Mouse (Mus musculus) neural tube, embryonic 10.5 days (tissue): ENCODE data around the gene Sh3pxd2a.

Source experiments
- DNase-seq: peaks from one replicate; pipeline ENCODE4 v3.0.0-alpha.2; 2017; ENCODE audit warnings: low spot score; ENCODE audit errors: extremely low spot score

Sh3pxd2a gene

GRCm38 (mm10) chr19:47439726-47440434 is 24.3 kb downstream of the Sh3pxd2a start:
- no peak for DNase-seq

- no peak for DNase-seq
Measured at GRCm38 (mm10) chr19:47438445-47438844, 25.8 kb downstream of the Sh3pxd2a start.

- no peak for DNase-seq
Measured at GRCm38 (mm10) chr19:47437040-47437439, 27.2 kb downstream of the Sh3pxd2a start.

GRCm38 (mm10) chr19:47436236-47436635 is 28.0 kb downstream of the Sh3pxd2a start:
- DNase-seq, result no peak

GRCm38 (mm10) chr19:47434655-47435054 is 29.5 kb downstream of the Sh3pxd2a start:
- no peak for DNase-seq

DNA sequence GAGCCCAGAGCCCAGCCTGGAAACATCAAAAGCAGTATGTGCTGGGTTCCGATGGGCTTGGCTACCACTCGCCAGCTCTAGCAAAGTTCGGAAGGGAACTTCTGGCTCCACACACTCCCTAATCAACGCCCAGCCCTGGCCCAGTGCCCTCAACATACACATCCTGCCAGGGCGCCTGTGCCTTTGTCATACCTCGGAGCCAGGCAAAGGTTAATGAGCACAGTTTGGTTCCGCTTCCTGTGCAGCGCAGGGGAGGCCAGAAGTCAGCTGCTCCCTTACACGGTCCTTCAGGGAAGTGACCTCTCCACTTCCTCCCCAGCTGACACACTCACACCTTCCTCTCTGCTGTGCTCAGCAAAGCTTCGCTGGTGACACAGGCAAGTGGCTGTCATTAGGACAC is 31.9 kb downstream of the Sh3pxd2a start:
- DNase-seq, result no peak

DNA sequence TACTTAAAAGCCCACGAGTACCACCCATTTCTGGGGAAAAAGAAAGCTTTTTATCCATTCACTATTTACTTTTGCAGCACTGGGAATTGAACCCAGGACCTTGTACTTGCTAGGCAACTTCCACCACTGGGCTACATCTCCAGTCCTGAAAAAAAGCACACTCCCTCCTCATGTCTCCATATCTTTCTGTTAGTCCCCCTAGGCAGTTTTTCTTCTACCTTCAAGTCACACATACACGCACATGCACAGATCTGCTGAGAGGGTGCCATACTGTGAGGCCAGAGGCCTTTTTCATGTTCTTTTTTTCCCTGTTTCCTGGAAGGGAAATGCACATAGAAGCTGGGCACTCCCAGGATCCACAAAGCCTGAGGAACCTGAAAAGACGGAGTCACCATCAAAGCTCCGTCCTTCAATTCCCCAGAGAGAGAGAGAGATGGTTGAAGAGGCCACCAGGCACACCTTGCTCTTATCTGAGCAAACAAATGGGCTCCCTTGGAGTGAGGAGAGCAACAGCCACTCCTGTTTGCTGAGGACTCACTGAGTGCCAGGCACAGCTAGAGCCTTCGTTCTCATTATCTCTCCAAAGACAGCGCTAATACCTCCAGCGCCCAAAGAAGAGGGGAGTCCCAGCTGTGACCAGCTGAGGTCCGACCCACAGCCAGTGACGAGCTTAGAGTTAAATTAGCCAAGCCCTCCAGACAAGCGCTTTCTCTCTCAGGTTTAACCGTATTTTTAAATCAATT is 32.8 kb downstream of the Sh3pxd2a start:
- DNase-seq, result no peak

- DNase-seq, result no peak
Measured at GRCm38 (mm10) chr19:47430160-47430559, 34.0 kb downstream of the Sh3pxd2a start.

DNA sequence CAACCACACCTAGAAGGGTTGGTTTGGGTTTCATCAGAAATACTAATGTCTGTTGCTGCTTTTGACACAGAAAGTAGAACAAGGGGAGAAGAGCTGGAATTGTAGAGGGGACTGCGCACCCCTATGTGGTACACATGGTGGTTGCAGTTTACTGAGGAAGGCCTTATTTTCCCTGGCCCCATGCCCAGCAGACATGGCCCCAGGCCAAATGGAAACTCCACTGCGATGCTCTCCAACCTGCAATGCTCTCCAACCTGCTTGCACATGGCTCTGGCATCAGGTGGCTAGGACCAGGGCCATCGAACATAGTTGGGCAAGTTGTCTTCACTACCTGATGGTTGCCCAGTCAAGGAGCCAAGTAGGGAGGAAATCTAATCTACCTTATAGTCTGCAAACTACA is 35.0 kb downstream of the Sh3pxd2a start:
- no peak for DNase-seq

- no peak for DNase-seq
Measured at GRCm38 (mm10) chr19:47428794-47429193, 35.4 kb downstream of the Sh3pxd2a start.

DNA sequence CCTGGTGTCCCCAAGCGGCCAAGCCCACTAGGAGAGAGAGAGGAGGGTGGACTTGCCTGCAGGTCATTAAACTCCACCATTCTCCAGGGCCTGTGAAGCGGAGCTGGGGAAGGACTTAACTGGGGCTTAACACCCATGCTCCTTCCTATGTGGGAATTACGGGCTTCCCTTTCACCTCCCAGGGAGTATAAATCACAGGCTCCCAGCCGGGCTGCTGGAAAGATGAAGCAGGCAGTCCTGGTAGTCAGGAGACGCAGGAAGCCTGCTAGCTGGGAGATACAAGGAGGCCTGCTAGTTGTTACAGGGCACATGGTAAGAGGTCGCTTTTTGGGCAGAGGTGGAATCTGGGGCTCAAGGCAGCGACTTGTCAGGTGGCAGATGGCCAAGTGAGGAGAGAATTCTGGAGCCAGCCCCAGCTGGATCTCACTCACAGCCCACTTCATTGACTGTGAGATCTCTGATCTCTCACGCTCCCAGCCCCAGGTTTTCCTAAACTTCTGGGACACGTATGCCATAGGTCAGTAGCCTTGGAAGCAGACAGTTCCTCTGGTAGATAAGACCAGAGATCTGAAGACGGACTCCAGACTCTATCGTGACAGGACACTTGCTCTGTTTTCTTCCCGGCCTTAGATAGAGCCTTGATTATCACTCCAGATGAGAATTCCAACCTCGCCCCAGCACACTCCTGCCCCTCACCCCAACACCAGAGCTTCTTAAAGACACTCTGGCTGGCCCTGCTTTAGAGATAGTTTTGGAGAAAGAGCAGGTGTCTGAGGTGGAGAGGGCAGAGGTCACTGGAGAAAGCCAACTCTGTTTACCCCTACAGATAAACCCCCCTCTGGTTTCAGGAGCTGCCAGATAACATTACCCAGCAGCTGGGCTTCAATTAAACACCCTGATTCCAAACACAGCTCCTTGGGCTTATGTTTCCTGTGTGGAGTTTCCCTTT is 36.1 kb downstream of the Sh3pxd2a start:
- DNase-seq, result no peak

DNA sequence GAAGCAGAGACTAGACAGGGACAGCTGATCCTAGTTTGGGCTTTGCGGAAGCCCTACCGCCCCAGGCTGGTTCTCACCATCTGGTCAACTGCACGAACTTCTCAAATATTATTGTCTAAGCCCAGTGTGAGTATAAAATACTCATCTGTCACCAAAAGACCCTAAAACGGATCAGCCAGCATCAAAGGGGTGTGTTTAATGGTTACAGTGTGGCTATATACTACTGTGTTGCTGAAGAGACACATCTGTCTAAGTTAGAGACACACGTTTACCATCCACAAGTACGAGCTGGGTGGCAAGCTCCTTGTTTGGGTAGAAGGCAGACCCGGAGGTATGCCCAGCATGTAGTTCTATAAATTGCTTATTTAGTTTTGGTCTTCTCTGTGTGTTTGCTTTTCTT is 40.6 kb downstream of the Sh3pxd2a start:
- no peak for DNase-seq

DNA sequence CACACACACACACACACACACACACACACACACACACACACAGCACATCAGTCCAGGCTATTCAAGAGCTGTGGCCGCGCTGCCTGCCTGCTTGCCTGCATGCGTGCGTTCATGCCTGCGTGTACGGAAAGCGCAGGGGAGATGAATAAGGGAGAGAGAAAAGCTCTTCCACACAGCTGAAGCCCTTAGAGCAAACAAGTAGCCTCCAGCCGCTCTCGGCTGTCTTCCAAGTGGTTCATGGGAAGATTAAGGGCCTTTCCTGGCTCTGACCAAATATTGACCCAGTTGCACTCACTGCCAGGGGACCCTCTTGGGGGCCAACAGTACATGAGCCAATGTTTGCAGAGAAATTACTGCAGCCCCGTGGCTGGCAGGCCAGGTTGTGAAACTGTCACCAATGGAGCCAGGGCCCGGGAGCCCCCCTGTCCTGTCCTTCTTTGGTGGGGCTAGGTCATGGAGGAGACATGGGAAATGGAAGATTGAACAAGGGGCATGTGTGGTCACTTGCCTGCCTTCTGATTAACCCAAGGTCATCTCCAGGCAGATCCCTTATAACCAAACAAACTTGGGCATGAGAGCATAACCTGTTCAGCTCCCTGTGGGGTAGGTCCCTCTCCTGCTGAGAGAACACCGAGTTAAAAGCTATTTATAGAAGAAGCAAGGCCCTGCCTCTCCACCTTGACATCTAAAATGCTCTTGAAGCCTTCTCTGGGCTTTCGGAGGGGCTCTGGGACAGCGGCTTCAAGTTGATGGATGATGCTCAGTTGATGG is 42.9 kb downstream of the Sh3pxd2a start:
- no peak for DNase-seq

- DNase-seq, result no peak
Measured at GRCm38 (mm10) chr19:47420539-47420938, 43.7 kb downstream of the Sh3pxd2a start.

GRCm38 (mm10) chr19:47419208-47419607 is 45.0 kb downstream of the Sh3pxd2a start:
- DNase-seq, result no peak

DNA sequence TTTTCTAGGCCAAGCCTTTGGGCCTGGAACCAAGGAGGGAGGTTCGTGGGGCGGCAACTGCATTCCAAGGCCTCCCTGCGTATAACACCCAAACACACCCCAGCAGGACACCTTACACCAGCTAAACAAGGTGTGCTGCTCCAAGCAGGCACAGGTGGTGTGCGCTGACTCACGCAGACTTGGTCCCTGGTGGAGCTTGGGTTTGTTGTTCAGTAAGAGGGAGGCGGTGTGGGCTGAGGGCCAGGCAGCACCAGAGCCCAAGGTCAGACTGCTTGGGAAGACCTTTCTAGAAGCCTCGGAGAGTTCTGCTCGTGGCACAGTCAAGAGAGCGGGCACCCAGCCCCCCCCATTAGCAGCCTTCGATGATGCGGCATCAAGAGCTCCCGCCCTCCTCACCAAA is 48.0 kb downstream of the Sh3pxd2a start:
- DNase-seq, result no peak

DNA sequence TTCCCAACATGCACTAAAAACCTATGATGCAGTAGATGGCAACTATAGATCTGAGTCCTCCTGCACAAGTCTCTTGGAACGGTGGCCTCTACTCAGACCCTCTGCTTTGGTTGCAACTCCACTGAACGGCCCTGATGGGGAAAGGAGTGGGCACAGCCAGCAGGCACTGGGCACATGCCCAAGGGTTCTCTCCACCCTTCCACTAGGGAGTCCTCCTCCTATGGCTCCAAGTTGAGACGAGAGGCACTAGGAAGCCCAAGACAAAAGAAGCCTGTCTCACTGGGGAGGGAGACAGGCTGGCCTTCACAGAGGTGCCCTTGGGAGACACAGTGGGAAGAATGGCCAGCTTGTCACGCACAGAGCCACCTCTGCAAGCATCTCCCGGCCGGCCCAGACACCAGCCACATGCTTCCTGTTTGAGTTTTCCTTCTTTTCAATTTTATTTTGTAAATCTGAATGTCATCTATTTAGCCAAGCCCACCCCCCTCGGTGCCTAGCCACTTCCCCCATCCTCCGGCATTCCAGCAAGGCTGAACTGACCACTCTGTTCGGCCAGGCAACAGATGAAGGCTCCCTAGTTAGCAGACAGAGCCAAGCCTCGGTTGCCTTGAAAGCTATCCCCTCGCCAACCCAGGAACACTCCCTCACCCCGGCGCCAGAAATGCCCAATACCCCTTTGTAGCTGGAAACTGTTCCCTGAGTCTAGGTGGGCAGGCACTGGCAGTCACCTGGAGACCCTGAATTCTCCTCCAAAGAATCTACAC is 49.9 kb downstream of the Sh3pxd2a start:
- DNase-seq, result no peak

GRCm38 (mm10) chr19:47413458-47414005 is 50.7 kb downstream of the Sh3pxd2a start:
- no peak for DNase-seq

GRCm38 (mm10) chr19:47412566-47413248 is 51.5 kb downstream of the Sh3pxd2a start:
- no peak for DNase-seq
